Mouse (Mus musculus) heart, embryonic 16.5 days (tissue): ENCODE measurements around the gene Ciao1. TPM values are rescaled to one million over a fixed set of nuclear protein-coding genes. Genes with fewer than 3 reads are reported as not detected.
A peak's percentile ranks its signal among the peaks of the same experiment; 100 is the strongest.

Experiments
- ATAC-seq: fragments of 200-750 bp; cut with Nextera tagmentation; replicated peaks from 2 replicates; pipeline ENCODE4 v1.8.0; 2017; ENCODE audit warnings: moderate number of reproducible peaks; ENCODE audit not compliant: insufficient read depth, low FRiP score; ENCODE audit errors: extremely low read depth
- H3K27ac ChIP-seq: fragments of 300-500 bp; sonication (generic); 2 replicates; pipeline ENCODE4 v1.5.1; 2014; ENCODE audit warnings: mild to moderate bottlenecking, low read length, control low read depth, moderate library complexity
- H3K27me3 ChIP-seq: fragments of 300-500 bp; sonication (generic); 2 replicates; pipeline ENCODE4 v1.6.1; 2014; ENCODE audit warnings: low read length, mixed read lengths; ENCODE audit not compliant: control insufficient read depth, insufficient read depth
- H3K36me3 ChIP-seq: fragments of 300-500 bp; sonication (generic); 2 replicates; pipeline ENCODE4 v1.6.1; 2014; ENCODE audit not compliant: control insufficient read depth, insufficient read depth
- H3K4me1 ChIP-seq: fragments of 300-500 bp; sonication (generic); 2 replicates; pipeline ENCODE4 v1.6.1; 2014; ENCODE audit warnings: low read length, mixed read lengths; ENCODE audit not compliant: control insufficient read depth, insufficient read depth
- H3K4me2 ChIP-seq: fragments of 300-500 bp; sonication (generic); 2 replicates; pipeline ENCODE4 v1.6.1; 2014; ENCODE audit warnings: low read depth, mild to moderate bottlenecking, control low read depth, low read length
- H3K4me3 ChIP-seq: fragments of 300-500 bp; sonication (generic); 2 replicates; pipeline ENCODE4 v1.5.1; 2014; ENCODE audit warnings: mild to moderate bottlenecking, control low read depth, low read length
- H3K9ac ChIP-seq: fragments of 300-500 bp; sonication (generic); 2 replicates; pipeline ENCODE4 v1.6.1; 2014; ENCODE audit warnings: low read length, control low read depth
- H3K9me3 ChIP-seq: fragments of 300-500 bp; sonication (generic); replicated peaks from 2 replicates; pipeline ENCODE4 v1.6.1; 2016; ENCODE audit warnings: low read length; ENCODE audit not compliant: control insufficient read depth
- WGBS: fragments of 180-500 bp; shearing (Covaris S2); extraction: QIAGEN DNeasy Blood & Tissue Kit; methylation state at CpG from one replicate; pipeline ENCODE4 v1.1.7; 2014; 5-methylcytosine and 5-hydroxymethylcytosine counted together
- polyA plus RNA-seq: library from polyadenylated mRNA; unstranded; fragments of >200 nt; fragmentation: Nextera tagmentation; extraction: Ambion mirVana; gene quantifications from 2 replicates; pipeline ENCODE4 v1.2.1, GENCODE M21; 2015

Gene Ciao1
- polyA plus RNA-seq, 1 experiment from 2014 or later, result 59.6 TPM

- 6% methylated on average over 8 of the region's 8 CpGs for WGBS
- H3K9me3 ChIP-seq, result no peaks in the 10 kb centered on the region
- peak overlapping the region; percentile 70 for H3K4me2 ChIP-seq
- H3K27me3 ChIP-seq, result no peaks in the 10 kb centered on the region
- no peaks in the 10 kb centered on the region for H3K36me3 ChIP-seq
- ATAC-seq, result no peak
- H3K27ac ChIP-seq, result peak overlapping the region; percentile 100
- peak overlapping the region; percentile 96 for H3K4me3 ChIP-seq
- H3K4me1 ChIP-seq, result peaks cover 33% of the 10 kb centered on the region
- H3K9ac ChIP-seq, result peak overlapping the region; percentile 99
Measured at GRCm38 (mm10) chr2:127271042-127271515, 23.5 kb upstream of the Ciao1 start.

- Histone ChIP-seq H3K4me3 (peak overlapping the region; percentile 96), H3K9ac (peak overlapping the region; percentile 99), H3K36me3 (no peaks in the 10 kb centered on the region), H3K9me3 (no peaks in the 10 kb centered on the region), H3K27me3 (no peaks in the 10 kb centered on the region), H3K4me1 (peaks cover 28% of the 10 kb centered on the region), H3K27ac (peak overlapping the region; percentile 100), H3K4me2 (peak overlapping the region; percentile 70)
- under 1% methylated on average over 73 of the region's 75 CpGs for WGBS
- peak; percentile 93 for ATAC-seq
Measured at GRCm38 (mm10) chr2:127270300-127271041, 22.9 kb upstream of the Ciao1 start.

GRCm38 (mm10) chr2:127269491-127270299, 22.1 kb upstream of the Ciao1 start, which contains the start of gene Stard7:
Gene Stard7 (plus strand): TSS chr2:127270218.
- under 1% methylated on average over 49 of the region's 49 CpGs for WGBS
- Histone ChIP-seq H3K4me3 (peak within 1 kb of the TSS; percentile 96), H3K4me2 (peak within 1 kb of the TSS; percentile 70), H3K9me3 (no peaks in the 10 kb centered on the region), H3K27me3 (no peaks in the 10 kb centered on the region), H3K9ac (peak within 1 kb of the TSS; percentile 99), H3K27ac (peak within 1 kb of the TSS; percentile 100), H3K4me1 (peaks cover 22% of the 10 kb centered on the region), H3K36me3 (no peaks in the 10 kb centered on the region)
- peak; percentile 98 for ATAC-seq

- H3K27ac ChIP-seq, result no peak overlapping the region
- no peak for ATAC-seq
- peaks cover 12% of the 10 kb centered on the region for H3K4me1 ChIP-seq
Measured at GRCm38 (mm10) chr2:127267854-127268253, 20.2 kb upstream of the Ciao1 start.

GRCm38 (mm10) chr2:127262480-127262879, 14.9 kb upstream of the Ciao1 start:
- no peak overlapping the region for H3K9ac ChIP-seq
- H3K4me3 ChIP-seq, result no peak overlapping the region
- no peaks in the 10 kb centered on the region for H3K9me3 ChIP-seq
- H3K36me3 ChIP-seq, result peaks cover 19% of the 10 kb centered on the region; the same call in 1 of the 2 replicates
- H3K4me1 ChIP-seq, result peaks cover 4% of the 10 kb centered on the region; the same call in 1 of the 2 replicates
- ATAC-seq, result no peak
- H3K27ac ChIP-seq, result no peak overlapping the region
- H3K27me3 ChIP-seq, result no peaks in the 10 kb centered on the region
- H3K4me2 ChIP-seq, result no peak overlapping the region

More at GRCm38 (mm10) chr2:127267854-127268253, 20.2 kb upstream of the Ciao1 start:
- Histone ChIP-seq H3K9me3 (no peaks in the 10 kb centered on the region), H3K4me3 (no peak overlapping the region), H3K27me3 (no peaks in the 10 kb centered on the region), H3K9ac (no peak overlapping the region), H3K4me2 (no peak overlapping the region), H3K36me3 (no peaks in the 10 kb centered on the region)
- 43% methylated on average over 4 of the region's 4 CpGs for WGBS

GRCm38 (mm10) chr2:127259340-127259739, 11.7 kb upstream of the Ciao1 start:
- H3K36me3 ChIP-seq, result peaks cover 25% of the 10 kb centered on the region
- H3K4me2 ChIP-seq, result no peak overlapping the region
- no peak overlapping the region for H3K9ac ChIP-seq
- H3K4me1 ChIP-seq, result peaks cover 4% of the 10 kb centered on the region; the same call in 1 of the 2 replicates
- no peaks in the 10 kb centered on the region for H3K9me3 ChIP-seq
- H3K27ac ChIP-seq, result no peak overlapping the region
- H3K4me3 ChIP-seq, result no peak overlapping the region
- WGBS, result 75% methylated on average over 5 of the region's 5 CpGs
- no peaks in the 10 kb centered on the region for H3K27me3 ChIP-seq
- no peak for ATAC-seq

DNA sequence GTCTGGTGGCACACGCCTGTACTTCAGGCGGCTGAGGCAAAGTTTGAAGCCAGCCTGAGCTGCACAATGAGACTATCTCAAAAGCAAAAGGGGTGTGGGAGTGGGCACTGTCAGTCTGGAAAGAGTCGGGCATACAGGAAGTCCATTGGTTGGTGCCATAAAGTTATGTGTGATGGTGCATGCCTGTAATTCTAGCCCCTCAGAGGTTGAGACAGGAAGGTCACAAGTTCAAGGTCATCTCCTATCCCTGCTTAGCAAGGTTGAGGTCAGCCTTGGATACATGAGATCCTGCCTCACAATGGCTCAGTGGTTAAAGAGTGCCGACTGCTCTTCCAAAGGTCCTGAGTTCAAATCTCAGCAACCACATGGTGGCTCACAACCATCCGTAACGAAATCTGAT, 7.7 kb upstream of the Ciao1 start:
- Histone ChIP-seq H3K4me1 (peaks cover 24% of the 10 kb centered on the region), H3K4me3 (no peak overlapping the region), H3K27me3 (no peaks in the 10 kb centered on the region), H3K36me3 (peaks cover 25% of the 10 kb centered on the region), H3K9me3 (no peaks in the 10 kb centered on the region), H3K27ac (no peak overlapping the region), H3K4me2 (no peak overlapping the region), H3K9ac (no peak overlapping the region)
- WGBS, result 78% methylated on average over 6 of the region's 6 CpGs
- ATAC-seq, result no peak

- ATAC-seq, result no peak
- Histone ChIP-seq H3K4me1 (peaks cover 27% of the 10 kb centered on the region), H3K9me3 (no peaks in the 10 kb centered on the region), H3K4me3 (no peak overlapping the region), H3K36me3 (peaks cover 22% of the 10 kb centered on the region), H3K4me2 (no peak overlapping the region), H3K9ac (no peak overlapping the region), H3K27ac (no peak overlapping the region), H3K27me3 (no peaks in the 10 kb centered on the region)
- WGBS, result 78% methylated on average over 3 of the region's 3 CpGs
Measured at GRCm38 (mm10) chr2:127254604-127255134, 7.1 kb upstream of the Ciao1 start.
